Mouse (Mus musculus) T-cell, adult 2 months (primary cell): ENCODE measurements around the gene Fam107b.

Source experiments
- DNase-seq: peaks from one replicate; pipeline ENCODE4 v3.0.0; 2022; ENCODE audit warnings: low spot score

Gene Fam107b

GRCm38 (mm10) chr2:3739351-3739961 lies 169.2 kb downstream of the Fam107b start:
- DNase-seq: no peak

- DNase-seq: no peak
These were observed 170.0 kb downstream of the Fam107b start for GRCm38 (mm10) chr2:3740256-3740655.

DNA sequence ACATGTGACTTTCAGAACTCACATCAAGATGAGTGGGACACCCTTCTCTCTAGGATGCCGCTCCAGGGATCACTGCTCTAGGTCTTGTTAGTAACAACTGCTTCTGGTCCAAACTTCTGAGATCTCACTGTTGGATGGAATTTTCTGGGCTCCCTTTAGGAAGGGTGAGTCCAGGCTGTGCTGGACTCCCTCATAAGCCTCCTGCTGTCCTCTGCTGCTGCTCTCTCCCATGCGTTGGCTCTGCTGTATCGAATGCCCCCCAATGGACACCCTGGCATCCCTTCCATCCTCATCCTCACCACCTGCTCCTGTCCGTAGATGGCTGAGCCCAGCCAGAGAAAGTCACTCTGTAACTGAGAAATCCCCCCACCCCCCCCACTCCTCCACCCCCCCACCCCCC lies 170.4 kb downstream of the Fam107b start:
- DNase-seq: no peak

DNA sequence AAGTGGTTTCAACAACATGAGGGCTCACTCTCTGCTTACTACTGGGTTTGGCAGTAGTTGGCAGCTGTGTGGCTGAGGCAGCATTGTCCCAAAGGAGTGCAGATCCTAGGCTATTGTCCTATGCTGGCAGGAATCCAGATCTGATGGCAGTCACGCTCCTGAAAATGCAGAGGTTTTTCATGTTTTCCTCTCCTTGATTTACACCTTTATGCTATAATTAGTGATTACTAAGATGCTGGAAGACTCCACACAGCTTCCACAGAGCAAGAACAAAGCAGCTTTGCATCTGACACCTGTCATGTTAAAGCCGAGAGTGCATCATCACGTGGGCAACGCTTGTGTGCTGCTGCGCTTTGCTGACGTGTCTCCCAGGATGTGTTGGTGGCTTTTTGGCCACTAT lies 172.2 kb downstream of the Fam107b start:
- peak; percentile 53 for DNase-seq

DNA sequence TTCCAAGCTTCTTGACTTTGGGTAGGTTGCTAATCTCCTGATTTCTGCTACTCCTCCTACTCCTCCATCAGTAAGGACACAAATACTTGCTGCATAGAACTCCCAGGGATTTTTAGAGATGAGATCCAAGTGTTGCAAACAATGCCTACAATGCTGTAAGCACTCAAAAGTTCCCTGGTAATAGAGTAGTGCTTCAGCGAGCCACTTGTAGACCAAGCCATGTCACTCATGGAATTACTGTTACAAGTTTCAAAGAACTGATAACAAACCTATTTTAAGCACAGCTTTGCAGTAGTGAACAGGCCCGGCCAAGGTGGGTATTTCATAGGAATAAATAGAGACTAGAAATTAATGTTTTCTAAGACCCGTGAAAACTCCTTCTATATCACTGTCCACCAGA lies 174.8 kb downstream of the Fam107b start:
- DNase-seq: no peak

DNA sequence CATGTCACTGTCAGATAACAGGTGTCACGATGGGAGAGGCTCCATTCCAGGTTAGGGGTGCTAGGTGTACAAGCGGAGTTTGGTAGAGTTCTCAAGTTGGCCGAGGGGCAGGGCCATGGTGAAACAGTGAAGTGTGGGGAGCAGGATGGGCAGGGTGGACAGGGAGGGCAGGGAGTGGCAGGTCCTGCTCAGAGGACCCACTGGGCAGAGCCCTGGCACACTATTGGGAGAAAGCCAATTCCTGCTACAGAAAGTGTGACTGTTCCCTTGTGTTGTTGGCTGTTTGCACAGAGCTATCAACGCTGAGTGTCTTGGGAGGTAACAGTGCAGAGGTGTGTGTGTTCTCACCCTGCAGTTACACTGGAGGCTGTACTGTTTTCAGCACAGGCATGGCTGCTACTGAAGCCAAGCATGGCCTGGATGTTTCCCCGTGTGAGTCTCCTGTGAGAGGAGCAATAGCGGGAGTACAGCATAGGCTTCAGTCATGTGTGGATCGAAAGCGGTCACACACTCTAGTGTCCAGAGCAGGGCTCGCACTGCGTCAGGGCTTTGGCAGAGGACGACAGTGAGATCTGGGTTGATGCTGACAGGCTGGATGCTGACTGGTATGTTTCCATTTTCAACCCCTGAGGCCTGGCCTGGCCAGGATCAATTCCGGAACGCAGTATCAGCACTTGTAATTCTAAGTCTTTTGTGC lies 175.8 kb downstream of the Fam107b start:
- DNase-seq: no peak

DNA sequence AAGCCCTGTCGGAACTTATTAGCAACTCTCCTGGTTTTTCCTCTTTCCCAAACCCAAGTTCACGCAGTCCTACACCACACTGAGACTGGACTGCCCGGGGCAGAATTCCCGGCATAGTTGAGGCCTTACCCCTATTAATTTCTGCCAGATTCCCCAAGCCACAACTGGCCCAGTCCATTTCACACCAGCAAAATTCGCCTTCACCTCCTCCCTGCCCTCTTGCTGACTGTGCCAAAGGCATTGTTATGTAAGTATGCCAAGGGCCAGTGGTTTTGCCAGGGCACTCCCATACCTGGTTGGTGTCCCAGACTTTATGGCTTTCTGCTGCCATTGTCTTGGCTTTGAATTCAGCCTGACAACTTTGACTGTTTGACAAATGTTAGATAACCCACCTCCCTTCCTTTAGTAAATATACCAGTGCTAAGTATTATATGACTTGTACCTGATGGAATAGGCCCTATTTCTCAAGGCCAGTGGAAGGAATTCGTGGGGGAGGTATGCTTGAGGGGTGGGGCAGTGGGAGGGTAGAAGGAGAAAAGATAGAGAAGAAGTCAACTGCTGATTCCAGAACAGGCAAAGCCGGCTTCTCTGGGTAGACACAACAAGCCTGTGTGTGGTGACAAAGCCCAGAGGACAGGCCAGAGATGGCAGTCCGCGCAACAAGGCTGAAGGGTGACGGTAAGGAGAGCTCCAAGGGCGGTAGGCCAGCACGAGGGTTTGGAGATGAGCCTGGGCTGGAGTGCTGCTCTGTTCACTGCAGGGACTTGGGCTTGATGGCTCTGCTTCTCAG lies 178.6 kb downstream of the Fam107b start:
- no peak for DNase-seq

GRCm38 (mm10) chr2:3749504-3750024 lies 179.3 kb downstream of the Fam107b start:
- no peak for DNase-seq

- no peak for DNase-seq
These were observed 179.8 kb downstream of the Fam107b start for GRCm38 (mm10) chr2:3750126-3750525.

GRCm38 (mm10) chr2:3752365-3752764 lies 182.1 kb downstream of the Fam107b start:
- no peak for DNase-seq

DNA sequence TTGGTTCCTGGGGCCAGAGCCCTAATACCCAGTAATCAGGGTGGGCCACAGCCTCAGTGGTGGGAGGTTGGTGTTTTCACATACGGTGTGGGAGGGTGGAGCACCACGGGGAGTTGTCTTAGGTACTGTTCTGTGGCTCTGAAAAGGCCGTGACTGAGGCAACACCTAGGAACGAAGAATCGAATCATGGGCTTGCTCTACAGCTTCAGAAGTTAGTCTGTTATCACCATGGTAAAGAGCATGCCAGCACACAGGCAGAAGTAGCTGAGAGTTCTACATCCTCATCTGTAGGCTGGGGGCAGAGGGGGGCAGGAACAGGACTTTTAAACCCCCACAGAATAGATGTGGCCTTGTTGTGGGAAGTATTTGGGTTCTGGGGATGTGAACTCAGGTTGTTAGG lies 182.6 kb downstream of the Fam107b start:
- no peak for DNase-seq

GRCm38 (mm10) chr2:3753749-3754148 lies 183.5 kb downstream of the Fam107b start:
- peak; percentile 68 for DNase-seq

DNA sequence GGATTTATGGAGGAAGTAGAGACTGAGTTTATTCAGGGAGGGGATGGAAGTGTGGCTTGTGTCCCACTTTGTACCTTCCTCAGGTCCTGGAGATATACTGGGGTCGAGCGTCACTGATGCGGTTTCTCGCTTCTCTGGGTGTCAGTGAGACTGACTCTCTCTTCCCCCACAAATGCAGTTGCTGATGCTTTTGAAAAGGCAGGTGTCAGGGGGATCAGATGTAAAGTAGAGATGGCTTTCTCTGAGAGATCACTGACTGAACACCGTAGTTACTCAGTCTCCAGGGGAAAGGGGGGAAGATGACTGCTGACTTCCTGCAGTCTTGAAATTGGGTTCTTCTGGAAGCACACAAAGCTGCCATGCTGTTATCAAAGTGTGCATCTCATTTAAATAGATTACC lies 185.6 kb downstream of the Fam107b start:
- no peak for DNase-seq

- no peak for DNase-seq
These were observed 188.1 kb downstream of the Fam107b start for GRCm38 (mm10) chr2:3758406-3758805.

DNA sequence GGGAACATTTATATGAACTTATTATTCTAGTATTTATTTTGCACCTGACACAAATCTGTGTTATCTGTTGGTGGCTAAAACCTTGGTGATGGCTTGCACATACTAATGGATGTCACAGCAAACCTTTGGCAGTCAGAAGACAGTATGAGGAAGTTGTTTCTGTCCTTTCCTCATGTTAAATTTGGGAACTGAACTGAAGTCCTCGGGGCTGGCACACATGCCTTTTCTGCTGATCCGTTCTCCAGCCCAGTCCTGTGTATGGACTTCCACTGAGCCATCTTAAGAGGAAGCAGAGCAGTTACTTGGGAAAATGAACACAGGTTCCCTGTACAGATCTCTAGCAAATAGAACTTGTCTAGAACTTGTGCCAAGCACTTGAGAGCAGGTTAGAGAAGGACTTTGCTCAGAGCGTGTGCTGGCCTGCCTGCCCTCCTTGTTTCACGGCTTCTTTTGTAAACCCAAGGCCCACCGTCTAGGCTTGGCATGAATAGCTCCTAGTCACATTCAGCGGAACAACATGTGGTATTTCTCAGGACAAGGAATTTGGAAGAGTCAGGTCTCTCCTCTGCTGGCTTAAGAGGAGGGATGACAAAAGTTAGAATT lies 190.0 kb downstream of the Fam107b start:
- DNase-seq: no peak

GRCm38 (mm10) chr2:3764136-3764535 lies 193.8 kb downstream of the Fam107b start:
- peak; percentile 38 for DNase-seq

- DNase-seq: no peak
These were observed 195.9 kb downstream of the Fam107b start for GRCm38 (mm10) chr2:3765957-3766783.

DNA sequence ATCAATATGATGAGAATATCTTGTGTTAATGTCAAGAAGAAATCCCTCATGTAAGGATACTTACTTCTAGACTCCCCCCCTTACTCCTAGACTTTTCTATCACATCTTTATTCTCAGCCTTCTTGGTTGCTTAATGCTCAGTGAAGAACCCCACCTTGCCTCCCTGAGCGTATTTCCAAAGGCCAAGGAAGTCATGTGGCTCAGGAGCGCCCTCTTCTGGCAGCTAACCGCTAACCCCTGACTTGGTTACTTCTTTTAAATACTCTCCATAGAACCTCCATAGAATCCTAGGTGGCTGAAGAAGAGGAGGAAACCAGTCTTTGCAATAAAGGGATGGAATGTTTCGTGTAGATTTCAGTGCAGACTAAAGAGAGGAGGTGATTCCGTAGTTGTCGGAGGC lies 199.0 kb downstream of the Fam107b start:
- DNase-seq: peak; percentile 72

- DNase-seq: peak; percentile 54
These were observed 199.6 kb downstream of the Fam107b start for GRCm38 (mm10) chr2:3769786-3770318.

DNA sequence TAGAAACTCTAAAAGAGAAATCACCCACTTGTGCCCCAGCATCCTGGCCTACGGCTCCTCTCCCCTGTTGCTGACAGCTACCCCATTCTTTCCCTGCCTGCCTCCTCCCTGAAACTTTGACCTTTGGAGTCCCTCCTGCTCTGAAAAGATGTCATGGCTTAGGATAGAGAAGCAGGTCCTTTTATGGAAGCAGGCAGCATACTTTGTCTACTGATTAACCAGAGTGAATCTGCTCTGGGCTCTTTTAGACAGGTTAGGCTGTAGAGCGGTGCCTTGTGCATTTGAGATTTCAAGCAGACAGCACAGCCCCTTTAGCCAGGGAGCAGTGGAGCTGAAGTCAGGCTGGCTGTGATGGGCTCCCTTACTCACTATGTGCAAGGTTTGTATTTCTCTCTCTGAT lies 200.1 kb downstream of the Fam107b start:
- DNase-seq: no peak

DNA sequence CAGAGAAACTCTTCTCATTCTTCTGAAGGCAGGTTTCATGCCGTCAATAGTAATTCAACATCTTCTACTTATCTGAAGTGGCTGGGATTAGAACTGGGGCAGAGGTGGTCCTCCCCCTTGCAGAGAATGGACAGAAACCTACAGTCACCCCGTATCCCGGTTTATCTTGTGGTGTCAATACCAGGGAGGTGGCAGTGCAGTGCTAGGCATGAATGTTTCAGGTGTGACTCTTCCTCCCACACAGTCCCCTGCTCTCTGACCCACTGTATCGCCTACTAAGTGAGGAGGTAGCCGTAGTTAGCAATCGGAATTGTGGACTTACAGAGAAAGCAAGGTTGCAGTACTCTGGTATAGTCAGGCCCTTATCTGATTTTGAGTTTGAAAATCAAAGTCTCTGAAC lies 201.2 kb downstream of the Fam107b start:
- DNase-seq: no peak
